Mouse (Mus musculus): ENCODE results near the gene Lrrc34. TPM values are rescaled to one million over a fixed set of nuclear protein-coding genes. Genes with fewer than 3 reads are reported as not detected.

Lrrc34 gene
- polyA plus RNA-seq (2012; rRNA removed): not detected in 2 replicates

GRCm38 (mm10) chr3:30647440-30648090 is at the start of gene Lrrc34:
Gene Lrrc34 (minus strand): TSS chr3:30647869.
- WGBS: 8% methylated on average over 25 of the region's 25 CpGs
- peak; percentile 16 for DNase-seq (ENCODE audit: low read depth, low spot score)

GRCm38 (mm10) chr3:30696346-30696745 is 48.7 kb upstream of the Lrrc34 start:
- WGBS: 13% methylated on average over 2 of the region's 2 CpGs
- DNase-seq (ENCODE audit: low read depth, low spot score): peak; percentile 32

GRCm38 (mm10) chr3:30695661-30696060 is 48.0 kb upstream of the Lrrc34 start:
- 89% methylated on average over 2 of the region's 2 CpGs for WGBS
- no peak for DNase-seq (ENCODE audit: low read depth, low spot score)

DNA sequence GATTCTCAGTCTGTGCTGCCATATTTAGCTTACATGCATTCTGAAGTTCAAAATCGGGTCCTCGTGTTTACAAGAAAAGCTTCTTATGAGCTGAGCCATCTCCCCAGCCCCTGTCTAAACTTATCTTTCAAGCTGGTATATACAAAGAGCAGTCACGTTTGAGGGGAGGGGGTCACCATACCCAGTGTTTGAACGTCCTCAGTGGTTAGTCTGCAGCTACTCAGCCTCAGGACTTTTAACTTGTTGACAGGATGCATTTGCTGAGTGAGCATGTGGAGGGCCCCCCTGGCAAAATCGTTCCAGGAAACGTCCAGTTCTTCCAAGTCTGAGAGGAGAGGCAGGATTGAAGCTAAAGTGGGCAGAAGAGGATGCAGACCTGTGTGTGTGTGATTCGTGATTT is 43.3 kb upstream of the Lrrc34 start:
- no peak for DNase-seq (ENCODE audit: low read depth, low spot score)
- WGBS: 63% methylated on average over 7 of the region's 7 CpGs

DNA sequence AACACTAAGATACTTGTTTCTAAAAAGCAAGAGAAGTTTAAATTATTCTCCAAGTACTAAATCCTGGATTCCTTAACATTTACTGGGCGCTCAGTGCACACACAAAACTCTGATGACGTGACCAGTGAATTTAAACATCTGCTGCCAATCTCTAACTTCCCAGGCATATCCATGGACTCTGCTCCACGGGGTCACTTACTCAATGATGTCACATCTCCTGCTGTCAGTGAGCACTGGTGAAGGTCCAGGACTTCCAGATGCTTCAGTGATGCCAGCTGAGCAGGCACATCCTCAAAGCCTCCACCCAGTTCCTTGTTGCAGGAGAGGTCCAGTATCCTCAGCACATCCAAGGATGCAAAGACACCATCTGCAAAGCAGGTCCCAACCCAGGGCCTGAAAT is 39.5 kb upstream of the Lrrc34 start:
- 78% methylated on average over 3 of the region's 3 CpGs for whole genome bisulfite sequencing
- DNase-seq (ENCODE audit: low read depth, low spot score): no peak

- no peak for DNase-seq (ENCODE audit: low read depth, low spot score)
- WGBS: 85% methylated on average over 6 of the region's 6 CpGs
Measured at GRCm38 (mm10) chr3:30683190-30683589, 35.5 kb upstream of the Lrrc34 start.

DNA sequence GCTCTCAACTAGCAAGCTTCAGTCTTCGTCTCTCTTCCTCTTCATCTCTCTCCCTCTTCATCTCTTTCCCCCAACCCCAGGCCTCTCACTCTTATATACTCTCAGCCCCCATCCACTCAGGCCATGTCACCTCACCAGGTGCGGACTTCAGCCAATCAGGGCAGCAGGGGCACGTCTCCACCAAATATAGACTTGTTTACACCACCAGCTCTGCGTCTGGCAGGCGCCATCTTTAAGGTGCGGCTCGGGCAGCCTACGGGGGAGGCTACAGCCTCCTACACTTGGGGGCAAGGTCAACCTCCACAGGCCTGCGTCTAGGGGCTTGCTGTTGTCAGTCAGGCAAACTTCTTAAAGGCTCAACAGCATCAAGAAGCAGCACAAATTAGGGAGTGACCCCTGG is 10.8 kb upstream of the Lrrc34 start:
- 73% methylated on average over 9 of the region's 9 CpGs for WGBS
- no peak for DNase-seq (ENCODE audit: low read depth, low spot score)

- DNase-seq (ENCODE audit: low read depth, low spot score): no peak
- WGBS: 80% methylated on average over 5 of the region's 5 CpGs
Measured at GRCm38 (mm10) chr3:30655937-30656336, 8.3 kb upstream of the Lrrc34 start.

DNA sequence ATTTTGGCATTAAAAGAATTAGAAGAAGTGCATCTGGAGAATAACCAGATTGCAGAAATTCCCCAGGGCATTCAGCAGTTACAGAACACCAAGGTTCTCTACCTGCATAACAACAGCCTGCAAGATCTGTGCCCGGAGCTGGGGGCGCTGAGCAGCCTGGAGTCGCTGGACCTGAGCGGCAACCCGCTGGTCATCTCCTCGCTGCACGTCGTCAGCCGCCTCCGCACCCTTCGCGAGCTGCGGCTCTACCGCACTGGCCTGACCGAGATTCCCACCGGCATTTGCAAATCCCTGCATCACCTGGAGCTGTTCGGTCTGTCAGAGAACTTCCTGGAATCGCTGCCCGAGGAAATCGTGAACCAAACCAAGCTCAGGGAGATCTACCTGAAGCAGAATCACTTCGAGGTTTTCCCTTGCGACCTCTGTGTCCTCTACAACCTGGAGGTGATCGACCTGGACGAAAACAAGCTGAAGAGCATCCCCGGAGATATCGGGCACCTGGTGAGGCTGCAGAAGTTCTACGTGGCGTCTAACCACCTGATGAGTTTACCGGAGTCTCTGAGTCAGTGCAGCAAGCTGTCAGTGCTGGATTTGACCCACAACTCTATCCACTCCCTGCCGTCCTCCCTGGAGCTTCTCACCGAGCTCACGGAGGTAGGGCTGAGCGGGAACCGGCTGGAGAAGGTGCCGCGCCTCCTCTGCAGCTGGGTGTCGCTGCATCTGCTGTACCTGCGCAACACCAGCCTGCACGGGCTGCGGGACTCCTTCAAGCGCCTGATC is 2.6 kb upstream of the Lrrc34 start:
- peak; percentile 10 for DNase-seq (ENCODE audit: low read depth, low spot score)
- 1% methylated on average over 41 of the region's 41 CpGs for WGBS

GRCm38 (mm10) chr3:30648466-30648865 is 797 bp upstream of the Lrrc34 start:
- WGBS: 88% methylated on average over 2 of the region's 2 CpGs
- no peak for DNase-seq (ENCODE audit: low read depth, low spot score)

DNA sequence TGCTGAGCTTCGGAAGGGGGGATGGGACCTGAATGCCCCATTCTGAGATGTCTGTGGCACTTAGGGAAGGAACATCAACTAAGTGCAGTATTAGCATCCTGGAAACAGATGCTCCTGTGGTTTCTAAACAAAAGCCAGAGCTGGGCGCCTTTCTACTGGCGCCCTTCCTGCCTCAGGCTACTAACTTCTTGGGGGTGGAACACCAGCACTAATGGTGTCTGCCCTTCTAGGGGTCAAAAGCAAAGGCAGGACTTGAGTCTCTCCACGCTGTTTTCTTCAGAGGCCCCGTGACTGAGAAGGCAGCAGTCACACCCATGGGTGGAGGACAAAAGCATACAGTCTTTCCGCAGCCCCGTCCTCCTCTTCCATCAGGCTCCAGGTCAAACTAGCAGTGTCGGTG is 908 bp downstream of the Lrrc34 start:
- 47% methylated on average over 8 of the region's 8 CpGs for WGBS

DNA sequence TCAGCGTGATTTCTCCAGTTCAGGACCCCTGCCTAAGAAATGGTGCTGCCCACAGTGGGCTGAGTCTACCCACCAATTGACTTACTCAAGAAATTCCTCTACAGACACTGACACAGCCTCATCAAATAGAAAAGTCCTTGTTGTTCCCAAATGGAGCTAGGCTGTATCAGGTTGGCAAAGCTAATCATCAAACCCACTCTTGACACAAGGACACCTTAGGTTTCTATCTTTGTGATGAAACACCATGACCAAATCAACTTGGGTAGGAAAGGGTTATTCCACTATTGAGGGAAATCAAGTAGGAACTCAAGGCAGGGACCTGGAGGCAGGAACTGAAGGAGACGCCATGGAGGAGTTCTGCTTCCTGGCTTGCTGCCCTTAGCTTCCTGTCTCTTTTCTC is 3.5 kb downstream of the Lrrc34 start, which contains the start of gene Lrriq4:
TSS of gene Lrriq4 (plus strand) at position 301 of the 400 bp plus-strand sequence.
- DNase-seq (ENCODE audit: low read depth, low spot score): no peak
- WGBS: 67% methylated on average over 2 of the region's 2 CpGs

More for the DNA sequence above, 908 bp downstream of the Lrrc34 start:
- DNase-seq (ENCODE audit: low read depth, low spot score): no peak

DNA sequence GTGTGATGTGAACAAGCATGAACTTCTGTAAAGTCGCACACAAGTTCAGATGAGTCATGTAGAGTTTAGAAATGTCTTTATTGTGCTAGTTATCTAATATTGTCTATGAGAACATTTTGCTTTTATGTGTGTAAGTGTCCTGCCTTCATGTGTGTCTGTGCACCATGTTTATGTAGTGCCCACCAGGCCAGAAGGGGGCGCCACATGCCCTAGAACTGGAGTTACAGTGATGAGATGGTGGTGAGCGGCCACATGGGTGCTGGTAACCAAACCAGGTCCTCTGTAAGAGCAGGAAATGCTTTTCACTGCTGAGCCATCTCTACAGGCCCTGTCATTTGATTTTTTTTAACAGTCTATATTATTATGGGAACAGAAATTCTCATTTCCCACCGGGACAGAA is 12.0 kb downstream of the Lrrc34 start:
- no peak for DNase-seq (ENCODE audit: low read depth, low spot score)
- 80% methylated on average over 4 of the region's 4 CpGs for WGBS

- DNase-seq (ENCODE audit: low read depth, low spot score): no peak
- 62% methylated on average over 3 of the region's 3 CpGs for WGBS
Measured at GRCm38 (mm10) chr3:30633681-30634080, 14.0 kb downstream of the Lrrc34 start.

DNA sequence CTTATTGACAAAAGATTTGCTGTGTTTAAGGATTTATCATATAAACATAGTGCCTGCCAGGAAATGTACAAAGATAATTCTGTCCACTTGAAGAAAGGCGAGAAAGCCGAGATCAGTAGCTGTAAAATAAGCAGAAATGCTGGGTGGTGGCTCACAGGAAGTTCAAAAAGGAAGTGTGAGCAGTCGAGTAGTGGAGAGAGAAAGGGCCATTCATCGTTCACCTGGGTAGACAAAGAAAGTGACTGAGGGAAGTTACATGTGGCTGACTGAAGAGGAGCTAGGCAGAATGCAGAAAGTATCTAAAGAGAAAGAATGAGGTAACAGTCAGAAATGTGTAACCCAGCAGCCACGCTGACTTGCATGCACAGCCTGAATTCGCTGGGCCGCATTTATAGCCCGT is 27.5 kb downstream of the Lrrc34 start:
- 69% methylated on average over 8 of the region's 8 CpGs for WGBS
- DNase-seq (ENCODE audit: low read depth, low spot score): no peak

GRCm38 (mm10) chr3:30610930-30611329 is 36.7 kb downstream of the Lrrc34 start:
- 93% methylated on average over 4 of the region's 4 CpGs for WGBS
- DNase-seq (ENCODE audit: low read depth, low spot score): no peak

GRCm38 (mm10) chr3:30608999-30609398 is 38.7 kb downstream of the Lrrc34 start:
- no peak for DNase-seq (ENCODE audit: low read depth, low spot score)
- WGBS: 26% methylated on average over 3 of the region's 3 CpGs

- WGBS: 21% methylated on average over 10 of the region's 10 CpGs
- no peak for DNase-seq (ENCODE audit: low read depth, low spot score)
Measured at GRCm38 (mm10) chr3:30603256-30603655, 44.4 kb downstream of the Lrrc34 start.

- no peak for DNase-seq (ENCODE audit: low read depth, low spot score)
- under 1% methylated on average over 27 of the region's 27 CpGs for WGBS
Measured at GRCm38 (mm10) chr3:30602740-30603098, 45.0 kb downstream of the Lrrc34 start.

DNA sequence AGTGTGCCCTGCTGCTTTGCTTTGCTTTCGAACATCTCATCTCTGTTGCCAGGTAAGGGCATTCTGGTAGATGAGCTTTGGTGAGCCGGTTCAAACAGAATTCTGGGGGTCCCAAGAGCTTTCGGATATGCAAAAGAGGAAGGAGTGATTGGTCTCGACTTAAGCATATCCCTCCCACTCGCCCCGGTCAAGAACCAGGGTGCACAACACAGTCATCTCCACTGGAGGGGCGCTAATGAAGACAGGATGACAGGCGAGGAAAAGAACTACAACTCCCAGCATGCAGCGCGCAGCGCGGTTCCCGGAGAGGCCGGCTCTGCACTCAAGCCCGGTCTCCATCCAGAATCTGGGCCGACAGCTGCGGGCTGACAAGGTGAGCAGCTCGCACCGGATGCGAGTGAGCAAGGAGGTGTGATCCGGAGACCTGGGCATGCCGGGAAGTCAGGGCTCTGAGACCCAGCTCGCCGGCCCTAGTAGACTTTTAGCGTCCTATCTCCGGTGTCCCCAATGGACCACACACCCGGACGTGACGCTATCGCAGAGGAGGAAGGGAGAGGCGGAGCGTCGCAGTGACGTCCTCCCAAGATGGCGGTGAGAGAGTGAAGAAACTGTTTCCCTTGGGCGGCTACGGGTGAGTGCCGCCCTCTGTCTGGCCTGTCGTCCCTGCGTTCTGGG is 45.5 kb downstream of the Lrrc34 start, which contains the start of gene Mynn:
TSS of gene Mynn (plus strand) at position 1 of the 675 bp plus-strand sequence.
- DNase-seq (ENCODE audit: low read depth, low spot score): peak; percentile 95
- WGBS: under 1% methylated on average over 40 of the region's 40 CpGs
